Mouse (Mus musculus) C2C12 (cell line): ENCODE results near the gene Rnf145.

Experiments used
- CEBPB ChIP-seq: IDR thresholded peaks from one replicate; pipeline ENCODE4 v1.6.1; 2011; ENCODE audit warnings: low read depth, mild to moderate bottlenecking, control low read depth, moderate library complexity
- CTCF ChIP-seq: IDR thresholded peaks from one replicate; pipeline ENCODE4 v1.5.1; 2011; ENCODE audit not compliant: control insufficient read depth, insufficient read depth, insufficient read length
- FOSL1 ChIP-seq: IDR thresholded peaks from one replicate; pipeline ENCODE4 v1.8.0; 2011; ENCODE audit warnings: mild to moderate bottlenecking, low read length; ENCODE audit not compliant: poor library complexity, insufficient read depth, severe bottlenecking
- MAX ChIP-seq: IDR thresholded peaks from one replicate; pipeline ENCODE4 v1.6.1; 2011; ENCODE audit warnings: mild to moderate bottlenecking, control low read depth
- MYOD1 ChIP-seq: IDR thresholded peaks from one replicate; pipeline ENCODE4 v1.6.1; 2011; ENCODE audit warnings: low read depth; ENCODE audit not compliant: control insufficient read depth, insufficient read length
- MYOG ChIP-seq: IDR thresholded peaks from one replicate; pipeline ENCODE4 v1.6.1; 2011; ENCODE audit not compliant: control insufficient read depth, insufficient read length; ENCODE audit errors: extremely low read depth
- USF1 ChIP-seq: IDR thresholded peaks from one replicate; pipeline ENCODE4 v1.6.1; 2011; ENCODE audit warnings: low read depth, mild to moderate bottlenecking, control low read depth, moderate library complexity

DNA sequence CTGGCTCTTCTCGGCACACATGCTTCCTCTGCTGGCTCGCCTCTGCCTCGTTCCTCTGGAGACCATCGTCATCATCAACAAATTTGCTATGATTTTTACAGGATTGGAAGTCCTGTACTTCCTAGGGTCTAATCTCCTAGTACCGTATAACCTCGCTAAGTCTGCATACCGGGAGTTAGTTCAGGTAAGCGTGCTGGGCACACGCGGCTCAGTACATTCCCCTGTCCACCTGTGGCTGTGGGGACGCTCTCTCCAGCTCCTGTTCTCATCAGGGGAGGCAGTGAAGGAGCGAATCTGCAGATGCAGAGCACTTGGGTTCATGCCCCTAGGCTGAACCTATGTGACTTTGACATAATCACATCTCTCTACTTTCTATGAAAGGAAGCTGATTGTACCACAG is 30.1 kb downstream of the Rnf145 start:
- TF ChIP-seq MYOG (no peak), CTCF (no peak), FOSL1 (no peak), USF1 (no peak), MAX (no peak), MYOD1 (no peak), CEBPB (no peak)
